Mouse (Mus musculus): Measurements from ENCODE around the gene Lrrc20. TPM values are rescaled to one million over a fixed set of nuclear protein-coding genes. Genes with fewer than 3 reads are reported as not detected.
"Not testable (repeated sequence)": the region's sequence is repeated elsewhere in the genome, so short reads cannot be mapped to it uniquely, and the experiment has no call there.

The Lrrc20 gene
- total RNA-seq, 2 experiments from 2014 or later: 16.2 to 16.7 TPM

GRCm38 (mm10) chr10:61570181-61570580 is 94.6 kb downstream of the Lrrc20 start:
- DNase-seq (ENCODE audit: low spot score in 2 of 2): no peak

- DNase-seq (ENCODE audit: low spot score in 2 of 2): no peak
Observed at GRCm38 (mm10) chr10:61572126-61572525, 96.5 kb downstream of the Lrrc20 start.

GRCm38 (mm10) chr10:61576120-61576767 is 100.6 kb downstream of the Lrrc20 start:
- DNase-seq (ENCODE audit: low spot score in 2 of 2): no peak

GRCm38 (mm10) chr10:61587241-61587849 is 111.7 kb downstream of the Lrrc20 start:
- DNase-seq (ENCODE audit: low spot score in 2 of 2): no peak

- peak; percentile 38 to 44 for DNase-seq (ENCODE audit: low spot score in 2 of 2)
Observed at GRCm38 (mm10) chr10:61597991-61598390, 122.4 kb downstream of the Lrrc20 start.

- no peak for DNase-seq (ENCODE audit: low spot score in 2 of 2)
Observed at GRCm38 (mm10) chr10:61599556-61600114, 124.0 kb downstream of the Lrrc20 start.

GRCm38 (mm10) chr10:61602283-61603033 is 126.9 kb downstream of the Lrrc20 start:
- peak; percentile 64 to 76 for DNase-seq (ENCODE audit: low spot score in 2 of 2)

GRCm38 (mm10) chr10:61604376-61605065 is 128.9 kb downstream of the Lrrc20 start:
- DNase-seq (ENCODE audit: low spot score in 2 of 2): no peak

GRCm38 (mm10) chr10:61605381-61605780 is 129.8 kb downstream of the Lrrc20 start:
- DNase-seq (ENCODE audit: low spot score in 2 of 2): not testable (repeated sequence)

- DNase-seq (ENCODE audit: low spot score in 2 of 2): peak; percentile 60 to 66
Observed at GRCm38 (mm10) chr10:61605851-61606250, 130.2 kb downstream of the Lrrc20 start.

- DNase-seq (ENCODE audit: low spot score in 2 of 2): no peak
Observed at GRCm38 (mm10) chr10:61608233-61608632, 132.6 kb downstream of the Lrrc20 start.

GRCm38 (mm10) chr10:61610650-61611235 is 135.1 kb downstream of the Lrrc20 start:
- DNase-seq (ENCODE audit: low spot score in 2 of 2): no peak

GRCm38 (mm10) chr10:61614311-61614710 is 138.7 kb downstream of the Lrrc20 start:
- no peak for DNase-seq (ENCODE audit: low spot score in 2 of 2)

- no peak for DNase-seq (ENCODE audit: low spot score in 2 of 2)
Observed at GRCm38 (mm10) chr10:61618528-61618927, 142.9 kb downstream of the Lrrc20 start.

- DNase-seq (ENCODE audit: low spot score in 2 of 2): peak; percentile 18 to 25
Observed at GRCm38 (mm10) chr10:61621681-61622080, 146.1 kb downstream of the Lrrc20 start.

- DNase-seq (ENCODE audit: low spot score in 2 of 2): not testable (repeated sequence)
Observed at GRCm38 (mm10) chr10:61623874-61624273, 148.3 kb downstream of the Lrrc20 start.

- no peak for DNase-seq (ENCODE audit: low spot score in 2 of 2)
Observed at GRCm38 (mm10) chr10:61624771-61625170, 149.2 kb downstream of the Lrrc20 start.

- DNase-seq (ENCODE audit: low spot score in 2 of 2): peak; percentile 18 to 38
Observed at GRCm38 (mm10) chr10:61625381-61626257, 150.0 kb downstream of the Lrrc20 start.

GRCm38 (mm10) chr10:61626551-61626950 is 150.9 kb downstream of the Lrrc20 start:
- DNase-seq (ENCODE audit: low spot score in 2 of 2): no peak
